Mouse (Mus musculus): ENCODE results near the gene Ap3b1.

- no peak for TF ChIP-seq CTCF (IDR thresholded peaks at IDR 0.05; ENCODE audit: control insufficient read depth, insufficient read depth, low read length)
- TF ChIP-seq POLR2A (IDR thresholded peaks at IDR 0.05; ENCODE audit: borderline replicate concordance, control insufficient read depth, low read depth, low read length) = no peak
Measured at GRCm38 (mm10) chr13:94567739-94568138, 209.0 kb downstream of the Ap3b1 start.

All from bone marrow, adult 2 months (tissue).